Mouse (Mus musculus): ENCODE data around the gene Npr2. TPM values are rescaled to one million over a fixed set of nuclear protein-coding genes. Genes with fewer than 3 reads are reported as not detected.
A peak's percentile ranks its signal among the peaks of the same experiment; 100 is the strongest.

Gene Npr2
- polyA plus RNA-seq, 1 experiment from 2014 or later: 15.5 TPM

DNA sequence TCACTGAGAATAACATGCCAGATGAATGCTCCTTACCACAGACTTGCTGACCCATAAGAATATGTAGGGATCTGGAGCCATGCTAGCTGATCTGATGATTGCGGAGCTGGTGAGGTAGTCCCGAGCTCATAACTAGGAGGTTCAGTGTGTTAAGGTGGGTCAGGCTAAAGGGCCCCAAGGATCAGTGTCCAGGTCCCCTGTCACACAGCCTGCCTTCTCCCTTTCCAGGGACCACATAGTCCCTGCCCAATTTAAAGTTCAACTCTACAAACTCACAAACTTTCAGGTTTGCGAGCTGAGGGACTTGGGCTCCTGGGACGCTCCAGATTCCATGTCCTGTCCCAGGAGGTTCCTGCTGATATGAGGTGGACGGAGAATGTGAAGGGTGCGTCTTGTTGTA, 69.0 kb downstream of the Npr2 start, which contains the start of gene Olfr70:
Gene Olfr70, minus strand, starts transcription at position 101 of the 400 bp plus-strand sequence.
- H3K4me3 ChIP-seq (ENCODE audit: low read depth, low read length): no peak within 1 kb of the TSS
- no peaks in the 10 kb centered on the region for H3K27me3 ChIP-seq (ENCODE audit: control insufficient read depth, insufficient read depth, low read length)
- WGBS: 94% methylated on average over 6 of the region's 6 CpGs
- H3K9ac ChIP-seq (ENCODE audit: low read length): no peak within 1 kb of the TSS
- DNase-seq (ENCODE audit: low spot score, missing footprints): peak; percentile 4
- no peak for ATAC-seq (ENCODE audit: low FRiP score)
- no peak within 1 kb of the TSS for H3K27ac ChIP-seq (ENCODE audit: low read depth, low read length)
- H3K9me3 ChIP-seq (ENCODE audit: control insufficient read depth, low read length): no peaks in the 10 kb centered on the region
- no peaks in the 10 kb centered on the region for H3K36me3 ChIP-seq (ENCODE audit: control insufficient read depth, insufficient read depth, low read length)
- H3K4me1 ChIP-seq (ENCODE audit: control insufficient read depth, insufficient read depth, low read length): no peaks in the 10 kb centered on the region
- H3K4me2 ChIP-seq: no peak within 1 kb of the TSS

Small RNA genes within 50 kb of the gene (microRNA-seq; reads per million reads assigned to microRNA genes)
- not detected for gene Gm25262

Other genes with a start within 250 kb of the Npr2 start
- 13.7 TPM in 2 replicates for gene Rusc2, start 250.0 kb upstream of the Npr2 start, polyA plus RNA-seq (2014; fragmentation: Nextera tagmentation; extraction: Ambion mirVana)
- 0.54 and 0.59 TPM in 2 replicates for gene Fam166b, start 202.8 kb upstream of the Npr2 start, polyA plus RNA-seq (2014; fragmentation: Nextera tagmentation; extraction: Ambion mirVana)
- 7.2 and 7.3 TPM in 2 replicates for gene Tesk1, start 190.0 kb upstream of the Npr2 start, polyA plus RNA-seq (2014; fragmentation: Nextera tagmentation; extraction: Ambion mirVana)
- gene Cd72, start 177.3 kb upstream of the Npr2 start, polyA plus RNA-seq (2014; fragmentation: Nextera tagmentation; extraction: Ambion mirVana): 2.9 and 3.4 TPM in 2 replicates
- not detected in 2 replicates for gene Sit1, start 148.2 kb upstream of the Npr2 start, polyA plus RNA-seq (2014; fragmentation: Nextera tagmentation; extraction: Ambion mirVana)
- 45.8 and 48.8 TPM in 2 replicates for gene Ccdc107, start 139.0 kb upstream of the Npr2 start, polyA plus RNA-seq (2014; fragmentation: Nextera tagmentation; extraction: Ambion mirVana)
- gene Arhgef39, start 132.2 kb upstream of the Npr2 start, polyA plus RNA-seq (2014; fragmentation: Nextera tagmentation; extraction: Ambion mirVana): 32.4 and 40.2 TPM in 2 replicates
- 0.07 TPM in 1 of 2 replicates, not detected in the other for gene Car9, start 125.0 kb upstream of the Npr2 start, polyA plus RNA-seq (2014; fragmentation: Nextera tagmentation; extraction: Ambion mirVana)
- gene Tpm2, start 108.2 kb upstream of the Npr2 start, polyA plus RNA-seq (2014; fragmentation: Nextera tagmentation; extraction: Ambion mirVana): 44.0 and 51.8 TPM in 2 replicates
- gene Creb3, start 69.6 kb upstream of the Npr2 start, polyA plus RNA-seq (2014; fragmentation: Nextera tagmentation; extraction: Ambion mirVana): 46.4 and 54.5 TPM in 2 replicates
- gene Tln1, start 69.2 kb upstream of the Npr2 start, polyA plus RNA-seq (2014; fragmentation: Nextera tagmentation; extraction: Ambion mirVana): 38.4 and 40.4 TPM in 2 replicates
- 22.0 and 25.2 TPM in 2 replicates for gene Rgp1, start 53.2 kb upstream of the Npr2 start, polyA plus RNA-seq (2014; fragmentation: Nextera tagmentation; extraction: Ambion mirVana)
- 24.5 and 26.1 TPM in 2 replicates for gene Gba2, start 53.1 kb upstream of the Npr2 start, polyA plus RNA-seq (2014; fragmentation: Nextera tagmentation; extraction: Ambion mirVana)
- gene Msmp, start 47.4 kb upstream of the Npr2 start, polyA plus RNA-seq (2014; fragmentation: Nextera tagmentation; extraction: Ambion mirVana): 0.63 TPM in 1 of 2 replicates, not detected in the other
- 2.9 and 3.4 TPM in 2 replicates for gene Spag8, start 21.7 kb downstream of the Npr2 start, polyA plus RNA-seq (2014; fragmentation: Nextera tagmentation; extraction: Ambion mirVana)
- 70.0 and 72.9 TPM in 2 replicates for gene Hint2, start 24.5 kb downstream of the Npr2 start, polyA plus RNA-seq (2014; fragmentation: Nextera tagmentation; extraction: Ambion mirVana)
- 4.4 and 4.5 TPM in 2 replicates for gene Tmem8b, start 37.0 kb downstream of the Npr2 start, polyA plus RNA-seq (2014; fragmentation: Nextera tagmentation; extraction: Ambion mirVana)
- gene Fam221b, start 37.2 kb downstream of the Npr2 start, polyA plus RNA-seq (2014; fragmentation: Nextera tagmentation; extraction: Ambion mirVana): 2.4 and 2.5 TPM in 2 replicates
- not detected in 2 replicates for gene Olfr70, start 68.9 kb downstream of the Npr2 start, polyA plus RNA-seq (2014; fragmentation: Nextera tagmentation; extraction: Ambion mirVana)
- not detected in 2 replicates for gene Olfr71, start 78.3 kb downstream of the Npr2 start, polyA plus RNA-seq (2014; fragmentation: Nextera tagmentation; extraction: Ambion mirVana)
- 0.11 and 0.25 TPM in 2 replicates for gene Hrct1, start 95.3 kb downstream of the Npr2 start, polyA plus RNA-seq (2014; fragmentation: Nextera tagmentation; extraction: Ambion mirVana)
- gene Spaar, start 98.1 kb downstream of the Npr2 start, polyA plus RNA-seq (2014; fragmentation: Nextera tagmentation; extraction: Ambion mirVana): 0.04 TPM in 1 of 2 replicates, not detected in the other
- not detected in 2 replicates for gene Olfr159, start 139.1 kb downstream of the Npr2 start, polyA plus RNA-seq (2014; fragmentation: Nextera tagmentation; extraction: Ambion mirVana)
- not detected in 2 replicates for gene Olfr156, start 192.0 kb downstream of the Npr2 start, polyA plus RNA-seq (2014; fragmentation: Nextera tagmentation; extraction: Ambion mirVana)
- not detected in 2 replicates for gene Olfr157, start 208.3 kb downstream of the Npr2 start, polyA plus RNA-seq (2014; fragmentation: Nextera tagmentation; extraction: Ambion mirVana)
- not detected in 2 replicates for gene Olfr155, start 219.6 kb downstream of the Npr2 start, polyA plus RNA-seq (2014; fragmentation: Nextera tagmentation; extraction: Ambion mirVana)
- gene Reck, start 243.6 kb downstream of the Npr2 start, polyA plus RNA-seq (2014; fragmentation: Nextera tagmentation; extraction: Ambion mirVana): 11.9 and 13.6 TPM in 2 replicates

Data from midbrain, embryonic 11.5 days (tissue).